Mouse (Mus musculus) midbrain, embryonic 12.5 days (tissue): ENCODE measurements around the gene Vav1. TPM values are rescaled to one million over a fixed set of nuclear protein-coding genes. Genes with fewer than 3 reads are reported as not detected.

ENCODE experiments used
- ATAC-seq: fragments of 200-750 bp; cut with Nextera tagmentation; 2 replicates; pipeline ENCODE4 v1.8.0; 2017; ENCODE audit warnings: low read depth, moderate TSS enrichment, moderate library complexity; ENCODE audit not compliant: low FRiP score
- H3K27ac ChIP-seq: fragments of 300-500 bp; sonication (generic); replicated peaks from 2 replicates; pipeline ENCODE4 v1.5.1; 2016; ENCODE audit warnings: mild to moderate bottlenecking
- H3K27me3 ChIP-seq: fragments of 300-500 bp; sonication (generic); 2 replicates; pipeline ENCODE4 v1.6.1; 2016; ENCODE audit warnings: mild to moderate bottlenecking
- H3K36me3 ChIP-seq: fragments of 300-500 bp; sonication (generic); 2 replicates; pipeline ENCODE4 v1.6.1; 2016
- H3K4me1 ChIP-seq: fragments of 300-500 bp; sonication (generic); 2 replicates; pipeline ENCODE4 v1.6.1; 2016
- H3K4me2 ChIP-seq: fragments of 300-500 bp; sonication (generic); replicated peaks from 2 replicates; pipeline ENCODE4 v1.6.1; 2016; ENCODE audit warnings: mild to moderate bottlenecking, moderate library complexity
- H3K4me3 ChIP-seq: fragments of 300-500 bp; sonication (generic); 2 replicates; pipeline ENCODE4 v1.5.1; 2016; ENCODE audit warnings: mild to moderate bottlenecking
- H3K9ac ChIP-seq: fragments of 300-500 bp; sonication (generic); replicated peaks from 2 replicates; pipeline ENCODE4 v1.6.1; 2016; ENCODE audit warnings: mild to moderate bottlenecking, moderate library complexity
- H3K9me3 ChIP-seq: fragments of 300-500 bp; sonication (generic); 2 replicates; pipeline ENCODE4 v1.6.1; 2016; ENCODE audit warnings: mild to moderate bottlenecking
- WGBS: fragments of 180-500 bp; shearing (Covaris S2); methylation state at CpG from one replicate; pipeline ENCODE4 v1.1.7; 2016; 5-methylcytosine and 5-hydroxymethylcytosine counted together
- polyA plus RNA-seq: library from polyadenylated mRNA; unstranded; fragments of >200 nt; fragmentation: Nextera tagmentation; extraction: Ambion mirVana; gene quantifications from 2 replicates; pipeline ENCODE4 v1.2.1, GENCODE M21; 2016

Vav1 gene
- polyA plus RNA-seq, 1 experiment from 2014 or later: 2.1 TPM

DNA sequence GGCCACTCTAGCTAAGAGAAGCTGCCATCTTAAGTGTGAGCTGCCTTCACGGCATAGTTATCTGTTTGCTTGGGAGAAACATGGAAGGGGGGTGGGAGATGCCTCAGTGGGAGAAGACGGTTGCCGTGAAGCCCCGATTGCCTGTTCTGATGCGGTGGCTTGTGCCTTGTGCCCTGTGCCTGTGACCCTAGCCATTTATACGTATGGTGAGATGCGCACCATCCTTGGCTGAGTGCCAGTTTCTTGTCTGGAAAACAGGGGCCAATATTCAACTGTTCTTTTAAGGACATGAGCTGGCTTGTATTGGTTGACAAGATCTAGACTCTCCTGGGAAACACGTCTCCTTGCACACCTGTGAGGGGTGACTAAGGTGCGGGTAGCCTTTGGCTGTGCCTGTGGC, 72.2 kb downstream of the Vav1 start:
- ATAC-seq: no peak
- no peaks in the 10 kb centered on the region for H3K27me3 ChIP-seq
- H3K4me3 ChIP-seq: no peak overlapping the region
- no peak overlapping the region for H3K27ac ChIP-seq
- H3K4me2 ChIP-seq: no peak overlapping the region
- no peaks in the 10 kb centered on the region for H3K4me1 ChIP-seq
- 89% methylated on average over 9 of the region's 9 CpGs for WGBS
- no peaks in the 10 kb centered on the region for H3K36me3 ChIP-seq
- no peaks in the 10 kb centered on the region for H3K9me3 ChIP-seq
- no peak overlapping the region for H3K9ac ChIP-seq

GRCm38 (mm10) chr17:57358441-57358840, 79.5 kb downstream of the Vav1 start, which contains the start of gene Adgre1:
TSS of gene Adgre1 (plus strand) at chr17:57358691.
- H3K9ac ChIP-seq: no peak within 1 kb of the TSS
- H3K27me3 ChIP-seq: no peaks in the 10 kb centered on the region
- no peak within 1 kb of the TSS for H3K4me2 ChIP-seq
- WGBS: 10% methylated on average over 1 of the region's 1 CpGs
- H3K27ac ChIP-seq: no peak within 1 kb of the TSS
- ATAC-seq: no peak
- H3K4me1 ChIP-seq: no peaks in the 10 kb centered on the region; the same call in 1 of the 2 replicates
- H3K4me3 ChIP-seq: no peak within 1 kb of the TSS
- H3K9me3 ChIP-seq: no peaks in the 10 kb centered on the region
- no peaks in the 10 kb centered on the region for H3K36me3 ChIP-seq

DNA sequence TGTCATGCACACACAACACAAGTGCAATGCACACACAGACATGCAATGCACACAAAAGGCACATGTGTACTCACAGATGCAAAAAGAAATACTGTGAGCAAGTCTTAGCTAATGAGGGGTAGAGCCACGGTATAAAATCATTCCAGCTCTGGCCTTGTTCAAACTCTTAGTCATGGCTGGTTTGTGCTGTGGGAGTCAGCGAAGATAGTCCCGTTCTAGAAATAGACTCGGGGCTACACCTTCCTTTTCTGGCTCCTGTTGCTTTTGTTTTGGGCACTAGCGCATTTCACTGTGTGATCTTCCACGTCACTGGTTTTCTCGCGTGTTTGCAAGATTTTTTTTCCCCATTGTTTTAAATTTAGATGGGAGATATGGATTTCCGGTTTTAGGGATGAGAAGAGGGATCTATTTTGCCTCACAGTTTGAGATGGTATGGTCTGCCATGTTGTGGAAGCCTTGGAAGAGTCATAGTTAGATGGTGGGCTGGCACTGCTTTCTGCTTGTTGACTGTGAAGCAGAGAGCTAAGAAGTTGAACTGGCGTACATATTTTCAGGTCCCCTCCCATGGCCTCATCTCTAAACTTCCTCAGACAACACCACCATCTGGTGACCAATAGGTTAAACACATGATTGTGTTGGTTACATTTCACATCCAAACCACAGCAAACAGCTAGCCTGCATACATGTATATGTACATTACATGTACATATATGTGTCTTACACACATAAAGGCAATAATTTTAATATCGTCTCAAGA, 80.8 kb downstream of the Vav1 start:
- H3K4me2 ChIP-seq: no peak overlapping the region
- H3K27me3 ChIP-seq: no peaks in the 10 kb centered on the region
- H3K4me1 ChIP-seq: no peaks in the 10 kb centered on the region; the same call in 1 of the 2 replicates
- 90% methylated on average over 11 of the region's 11 CpGs for WGBS
- no peak overlapping the region for H3K9ac ChIP-seq
- H3K4me3 ChIP-seq: no peak overlapping the region
- no peak for ATAC-seq
- H3K9me3 ChIP-seq: no peaks in the 10 kb centered on the region
- no peak overlapping the region for H3K27ac ChIP-seq
- no peaks in the 10 kb centered on the region for H3K36me3 ChIP-seq

Other genes with a start within 250 kb of the Vav1 start
- 62.7 and 85.4 TPM in 2 replicates for gene Khsrp, start 247.6 kb upstream of the Vav1 start, polyA plus RNA-seq
- gene Slc25a41, start 237.4 kb upstream of the Vav1 start, polyA plus RNA-seq: 0.19 TPM in 1 of 2 replicates, not detected in the other
- gene Crb3, start 220.0 kb upstream of the Vav1 start, polyA plus RNA-seq: 0.31 and 1.5 TPM in 2 replicates
- 19.0 and 22.3 TPM in 2 replicates for gene Slc25a23, start 219.2 kb upstream of the Vav1 start, polyA plus RNA-seq
- gene Dennd1c, start 200.6 kb upstream of the Vav1 start, polyA plus RNA-seq: 2.4 and 3.3 TPM in 2 replicates
- gene Tubb4a, start 191.3 kb upstream of the Vav1 start, polyA plus RNA-seq: 189 and 205 TPM in 2 replicates
- 6.9 and 7.8 TPM in 2 replicates for gene Tnfsf9, start 173.8 kb upstream of the Vav1 start, polyA plus RNA-seq
- gene Cd70, start 129.3 kb upstream of the Vav1 start, polyA plus RNA-seq: 0.29 and 0.38 TPM in 2 replicates
- 0.09 TPM in 1 of 2 replicates, not detected in the other for gene Tnfsf14, start 84.9 kb upstream of the Vav1 start, polyA plus RNA-seq
- gene C3, start 51.0 kb upstream of the Vav1 start, polyA plus RNA-seq: 0.50 and 0.64 TPM in 2 replicates
- 23.3 and 24.5 TPM in 2 replicates for gene Gpr108, start 30.7 kb upstream of the Vav1 start, polyA plus RNA-seq
- 23.5 and 26.6 TPM in 2 replicates for gene Trip10, start 29.6 kb upstream of the Vav1 start, polyA plus RNA-seq
- gene Adgre1, start 79.6 kb downstream of the Vav1 start, polyA plus RNA-seq: 4.9 and 5.5 TPM in 2 replicates